Mouse (Mus musculus): Measurements from ENCODE around the gene Cebpb.

GRCm38 (mm10) chr2:167683721-167684120 is 5.0 kb upstream of the Cebpb start:
- no peak for TF ChIP-seq GATA1 (IDR thresholded peaks at IDR 0.05; ENCODE audit: borderline replicate concordance, low read length)
- no peak for TF ChIP-seq FLI1 (IDR thresholded peaks at IDR 0.05; ENCODE audit: low read length)
